ENCODE assay signal across 18 mouse cellular contexts in genomic region chr1:120198942-120199341, GRCm38 (mm10).
DNase-seq lines count a peak whose midpoint lies in the region; ATAC-seq lines count a peak whose summit lies in the region.
"Had no signal": no experiment of that assay in that cellular context is flagged by ENCODE, and none has a peak within 500 bp of the region (broad histone marks: within the 10 kb centered on the region; RNA-seq: fewer than 3 reads in every experiment).

No protein-coding gene starts in this region.

- no peak for ATAC-seq in midbrain, embryonic 11.5 days (ENCODE audit: low FRiP score)
- no peak for ATAC-seq in midbrain, embryonic 15.5 days (replicated peaks)
- ATAC-seq: activated CD4-positive, CD25-positive, alpha-beta regulatory T cell, adult 4 months; CD4-positive, CD25-positive, alpha-beta regulatory T cell, adult 4 months; Patski had no signal

- H3K9ac ChIP-seq in midbrain, embryonic 11.5 days (ENCODE audit: low read length), result no peak overlapping the region
- no peak overlapping the region for H3K9ac ChIP-seq in midbrain, embryonic 15.5 days

- 87% methylated on average over 4 of the region's 4 CpGs for WGBS in midbrain, embryonic 11.5 days
- WGBS in midbrain, embryonic 15.5 days, result 87% methylated on average over 4 of the region's 4 CpGs

- no peaks in the 10 kb centered on the region for H3K4me1 ChIP-seq in midbrain, embryonic 11.5 days (ENCODE audit: control insufficient read depth, insufficient read depth, low read length)
- no peaks in the 10 kb centered on the region for H3K4me1 ChIP-seq in midbrain, embryonic 15.5 days

- no peaks in the 10 kb centered on the region for H3K36me3 ChIP-seq in midbrain, embryonic 11.5 days (ENCODE audit: control insufficient read depth, insufficient read depth, low read length)
- H3K36me3 ChIP-seq in midbrain, embryonic 15.5 days (replicated peaks), result no peaks in the 10 kb centered on the region
- H3K36me3 ChIP-seq: G1E had no signal

- H3K9me3 ChIP-seq in midbrain, embryonic 11.5 days (ENCODE audit: control insufficient read depth, low read length), result no peaks in the 10 kb centered on the region
- no peaks in the 10 kb centered on the region for H3K9me3 ChIP-seq in midbrain, embryonic 15.5 days
- H3K9me3 ChIP-seq: G1E had no signal

- H3K4me3 ChIP-seq in midbrain, embryonic 11.5 days (ENCODE audit: low read depth, low read length), result no peak overlapping the region
- no peak overlapping the region for H3K4me3 ChIP-seq in midbrain, embryonic 15.5 days

- H3K27ac ChIP-seq in midbrain, embryonic 11.5 days (ENCODE audit: low read depth, low read length), result no peak overlapping the region
- no peak overlapping the region for H3K27ac ChIP-seq in midbrain, embryonic 15.5 days

- no peaks in the 10 kb centered on the region for H3K27me3 ChIP-seq in midbrain, embryonic 11.5 days (ENCODE audit: control insufficient read depth, insufficient read depth, low read length)
- peaks cover 2% of the 10 kb centered on the region; the same call in 1 of the 2 replicates for H3K27me3 ChIP-seq in midbrain, embryonic 15.5 days (replicated peaks)
- H3K27me3 ChIP-seq: Patski had no signal

- DNase-seq in heart, adult 11 months, result peak; percentile 77
- no peak for DNase-seq in heart, adult 8-10 months (ENCODE audit: low spot score)
- peak; percentile 60 for DNase-seq in midbrain, embryonic 11.5 days (ENCODE audit: low spot score, missing footprints)
- DNase-seq: adrenal gland, adult 2 months; adrenal gland, adult 8-10 months; adrenal gland, postnatal 10 days; adrenal gland, postnatal 14 days; adrenal gland, postnatal 25 days; adrenal gland, postnatal 36 days; B cell, adult 2 months; cerebellum, adult 11 months; cerebellum, adult 11-12 months; cerebellum, adult 18-20 months had no signal

- H3K4me2 ChIP-seq in midbrain, embryonic 11.5 days, result no peak overlapping the region
- H3K4me2 ChIP-seq in midbrain, embryonic 15.5 days, result no peak overlapping the region
